ENCODE assay signal across 8 mouse cellular contexts in the genomic region with DNA sequence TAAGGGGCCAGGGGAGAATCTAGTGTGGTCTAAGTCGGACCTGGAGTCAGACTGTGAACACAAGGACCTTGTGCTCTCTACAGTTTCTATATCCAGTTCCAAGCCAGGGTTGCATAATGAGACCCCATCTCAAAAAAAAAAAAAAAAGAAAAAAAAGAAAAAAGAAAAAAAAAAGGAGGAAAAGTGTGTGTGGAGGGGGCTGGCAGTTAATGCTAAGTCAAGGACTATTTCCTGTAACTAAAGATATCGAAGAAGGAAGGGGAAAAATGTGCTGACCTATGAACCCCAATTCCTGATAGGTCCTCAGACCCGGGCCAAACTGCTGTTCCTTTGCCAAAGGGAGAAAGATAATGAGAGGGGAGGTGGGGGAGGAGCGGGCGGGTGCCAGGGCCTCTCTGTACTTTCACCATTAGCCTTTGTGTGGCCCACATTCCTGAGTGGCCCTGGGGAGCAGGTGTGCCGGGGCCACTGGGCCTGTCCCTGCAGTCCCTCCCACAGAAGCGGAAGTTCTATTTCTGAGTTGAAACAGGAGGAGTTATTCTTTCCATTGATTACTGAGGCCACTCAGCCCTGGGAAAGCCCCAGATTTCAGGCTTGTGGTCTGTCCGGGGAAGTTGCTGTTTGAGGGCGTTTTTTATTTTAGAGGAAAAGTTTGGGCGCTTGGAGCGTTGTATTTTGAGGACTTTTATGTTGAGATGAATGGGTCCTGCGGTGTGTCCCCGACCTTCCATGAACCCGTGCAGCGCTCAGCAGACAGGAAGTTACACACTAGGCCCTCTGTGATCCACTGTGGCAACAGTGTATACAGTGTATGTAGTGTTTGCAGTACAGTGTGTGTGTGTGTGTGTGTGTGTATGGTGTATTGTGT. TPM values are rescaled to one million over a fixed set of nuclear protein-coding genes. Genes with fewer than 3 reads are reported as not detected.
DNase-seq lines count a peak whose midpoint lies in the region.

No protein-coding gene starts in this region.

- no peaks in the 10 kb centered on the region for H3K9me3 ChIP-seq in heart, embryonic 10.5 days
- no peaks in the 10 kb centered on the region for H3K9me3 ChIP-seq in limb, embryonic 10.5 days (replicated peaks)

- H3K4me3 ChIP-seq in heart, embryonic 10.5 days: no peak overlapping the region
- no peak overlapping the region for H3K4me3 ChIP-seq in limb, embryonic 10.5 days

- 42% methylated on average over 15 of the region's 15 CpGs for WGBS in heart, embryonic 10.5 days
- 60% methylated on average over 15 of the region's 15 CpGs for WGBS in limb, embryonic 10.5 days

- DNase-seq in adrenal gland, adult (ENCODE audit: inconsistent age in 2 of 2, low spot score in 1 of 2): peak; percentile 59 to 84
- DNase-seq in adrenal gland, adult 8-10 months: no peak
- peak; percentile 79 for DNase-seq in T-cell, adult 2 months (ENCODE audit: low spot score)
- DNase-seq in heart, embryonic 10.5 days (ENCODE audit: low spot score): no peak
- peak; percentile 51 for DNase-seq in limb, embryonic 10.5 days (ENCODE audit: low spot score)
- peak; percentile 71 to 79 for DNase-seq in monocyte, adult 2 months (ENCODE audit: low read depth in 1 of 2, low spot score in 2 of 2)
- peak; percentile 65 for DNase-seq in thymus, postnatal 4 days
- DNase-seq in layer of hippocampus, adult 8-10 months (ENCODE audit: low spot score in 2 of 2): no peak

- 0 out of 2 replicates have a peak, but pooled peaks cover 12% of the 10 kb centered on the region for H3K36me3 ChIP-seq in heart, embryonic 10.5 days
- no peaks in the 10 kb centered on the region for H3K36me3 ChIP-seq in limb, embryonic 10.5 days

- H3K4me1 ChIP-seq in heart, embryonic 10.5 days: peaks cover 41% of the 10 kb centered on the region
- peaks cover 40% of the 10 kb centered on the region for H3K4me1 ChIP-seq in limb, embryonic 10.5 days

- H3K27me3 ChIP-seq in heart, embryonic 10.5 days (ENCODE audit: insufficient read depth, poor library complexity, severe bottlenecking): no peaks in the 10 kb centered on the region
- no peaks in the 10 kb centered on the region for H3K27me3 ChIP-seq in limb, embryonic 10.5 days (ENCODE audit: low read depth, poor library complexity, severe bottlenecking)

- peak overlapping the region; percentile 83 for H3K27ac ChIP-seq in heart, embryonic 10.5 days
- peak overlapping the region; percentile 64 for H3K27ac ChIP-seq in limb, embryonic 10.5 days

RNA-seq across cellular contexts. Expression of a gene that starts 28.3 kb away (rescaled TPM):
- total RNA-seq in adrenal gland, adult 8-10 months (2022): 10 to 100 TPM; 56.1 to 74.8 (median 64.0) TPM
- 0.70 and 0.84 TPM in 2 replicates for polyA plus RNA-seq in heart, embryonic 10.5 days (2016; fragmentation: Nextera tagmentation; extraction: Ambion mirVana)
- polyA plus RNA-seq in limb, embryonic 10.5 days (2016; fragmentation: Nextera tagmentation; extraction: Ambion mirVana): 0.48 and 0.89 TPM in 2 replicates
- 10 to 100 TPM; 63.5 to 73.0 (median 68.1) TPM for total RNA-seq in layer of hippocampus, adult 8-10 months (2022)

RNA-seq across cellular contexts. Expression of a gene that starts 30.3 kb away (rescaled TPM):
- total RNA-seq in adrenal gland, adult 8-10 months (2022): 10 to 100 TPM; 11.8 to 38.3 (median 22.4) TPM
- 12.5 TPM in 2 replicates for polyA plus RNA-seq in heart, embryonic 10.5 days (2016; fragmentation: Nextera tagmentation; extraction: Ambion mirVana)
- 4.5 and 8.0 TPM in 2 replicates for polyA plus RNA-seq in limb, embryonic 10.5 days (2016; fragmentation: Nextera tagmentation; extraction: Ambion mirVana)
- total RNA-seq in layer of hippocampus, adult 8-10 months (2022): 10 to 100 TPM; 19.3 to 25.0 (median 21.7) TPM

RNA-seq across cellular contexts. Expression of a gene that starts 44.8 kb away (rescaled TPM):
- total RNA-seq in adrenal gland, adult 8-10 months (2022): 10 to 100 TPM; 29.5 to 34.0 (median 32.1) TPM
- 32.3 and 34.2 TPM in 2 replicates for polyA plus RNA-seq in heart, embryonic 10.5 days (2016; fragmentation: Nextera tagmentation; extraction: Ambion mirVana)
- polyA plus RNA-seq in limb, embryonic 10.5 days (2016; fragmentation: Nextera tagmentation; extraction: Ambion mirVana): 41.4 and 47.7 TPM in 2 replicates
- 10 to 100 TPM; 41.0 to 50.5 (median 47.0) TPM for total RNA-seq in layer of hippocampus, adult 8-10 months (2022)

RNA-seq across cellular contexts. Expression of a gene that starts 51.2 kb away (rescaled TPM):
- total RNA-seq in adrenal gland, adult 8-10 months (2022): 1 to 10 TPM in 1 of 4 experiments, not detected in 3; 1.4 TPM
- polyA plus RNA-seq in heart, embryonic 10.5 days (2016; fragmentation: Nextera tagmentation; extraction: Ambion mirVana): 1.5 TPM in 1 of 2 replicates, not detected in the other
- not detected in 2 replicates for polyA plus RNA-seq in limb, embryonic 10.5 days (2016; fragmentation: Nextera tagmentation; extraction: Ambion mirVana)
- total RNA-seq in layer of hippocampus, adult 8-10 months (2022): not detected

Comparison
In these comparisons a context has a peak if more than half of its experiments do, and no peak if none do; other contexts are left out.
1. DNase-seq: peak in adrenal gland, adult (2 of 2), T-cell, adult 2 months (single experiment), limb, embryonic 10.5 days (single experiment), monocyte, adult 2 months (2 of 2) and thymus, postnatal 4 days (single experiment); none in adrenal gland, adult 8-10 months (single experiment), heart, embryonic 10.5 days (single experiment) and layer of hippocampus, adult 8-10 months (0 of 2).